Mouse (Mus musculus): ENCODE measurements around the gene Pwp1.
A peak's percentile ranks its signal among the peaks of the same experiment; 100 is the strongest.
"Not testable (repeated sequence)": the region's sequence is repeated elsewhere in the genome, so short reads cannot be mapped to it uniquely, and the experiment has no call there.

Gene Pwp1

DNA sequence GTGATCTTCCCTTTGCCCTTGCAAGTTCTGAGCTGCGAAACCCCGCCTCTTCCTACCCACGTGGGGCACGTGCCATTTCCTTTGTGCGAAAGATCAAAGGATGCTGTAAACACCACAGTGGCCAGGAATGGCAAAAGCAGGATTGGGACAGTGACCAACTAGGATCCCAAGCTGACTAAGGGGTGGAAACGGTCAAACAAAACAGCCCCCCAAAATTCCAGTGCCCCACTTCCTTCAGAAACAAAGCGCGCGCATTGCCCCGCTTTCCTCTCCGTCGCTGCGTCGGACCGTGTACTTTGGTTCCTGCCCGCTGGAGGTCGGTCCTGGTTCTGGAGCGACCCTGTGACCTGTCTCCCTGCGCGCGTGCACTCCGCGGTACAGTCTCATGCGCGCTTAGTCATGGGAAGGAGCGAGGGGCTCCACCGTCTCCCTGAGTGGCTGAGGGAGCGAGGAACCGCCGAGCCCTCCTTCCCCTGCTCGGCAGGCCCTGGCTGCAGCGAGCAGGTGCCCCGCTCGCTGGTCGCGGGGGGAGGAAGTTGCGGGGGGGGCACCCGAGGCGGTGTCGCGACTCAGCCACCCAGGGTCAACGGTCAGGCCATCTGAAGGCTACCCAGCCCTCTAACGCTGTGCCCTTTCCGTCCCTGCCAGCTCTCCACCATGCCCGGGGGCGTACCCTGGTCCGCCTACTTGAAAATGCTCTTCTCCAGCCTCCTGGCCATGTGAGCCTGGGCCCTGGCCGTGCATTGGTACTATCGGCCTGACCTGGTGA, at the start of gene Pwp1:
TSS of gene Pwp1 (plus strand) at position 410 of the 769 bp plus-strand sequence.
- DNase-seq (ENCODE audit: low spot score in 2 of 2), result peak; percentile 25 to 48

GRCm38 (mm10) chr10:85822143-85822696, 7.1 kb upstream of the Pwp1 start:
- not testable (repeated sequence) for DNase-seq (ENCODE audit: low spot score in 2 of 2)

DNA sequence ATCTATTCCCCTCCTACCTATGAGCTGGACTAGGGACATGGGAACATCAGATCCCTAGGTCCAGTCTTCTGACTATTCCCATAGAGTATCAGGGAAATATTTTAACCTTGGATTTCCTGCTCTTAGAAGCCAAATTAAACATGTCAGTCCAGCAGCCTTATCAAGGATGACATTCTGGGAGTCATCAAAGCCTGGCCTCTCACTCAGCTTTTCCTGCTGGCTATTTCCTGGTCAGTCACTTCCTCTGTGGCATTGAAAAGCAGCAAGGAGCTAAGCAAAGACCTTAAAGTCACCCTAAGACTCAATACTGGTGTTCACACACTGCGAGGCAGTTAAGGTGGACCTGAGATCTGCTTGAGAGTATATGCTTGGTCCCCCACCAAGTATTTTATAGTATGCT, 5.5 kb upstream of the Pwp1 start:
- not testable (repeated sequence) for DNase-seq (ENCODE audit: low spot score in 2 of 2)

GRCm38 (mm10) chr10:85828722-85829084, 591 bp upstream of the Pwp1 start:
- DNase-seq (ENCODE audit: low spot score in 2 of 2), result not testable (repeated sequence)

GRCm38 (mm10) chr10:85846105-85846862, 17.0 kb downstream of the Pwp1 start:
- no peak for DNase-seq (ENCODE audit: low spot score in 2 of 2)

DNA sequence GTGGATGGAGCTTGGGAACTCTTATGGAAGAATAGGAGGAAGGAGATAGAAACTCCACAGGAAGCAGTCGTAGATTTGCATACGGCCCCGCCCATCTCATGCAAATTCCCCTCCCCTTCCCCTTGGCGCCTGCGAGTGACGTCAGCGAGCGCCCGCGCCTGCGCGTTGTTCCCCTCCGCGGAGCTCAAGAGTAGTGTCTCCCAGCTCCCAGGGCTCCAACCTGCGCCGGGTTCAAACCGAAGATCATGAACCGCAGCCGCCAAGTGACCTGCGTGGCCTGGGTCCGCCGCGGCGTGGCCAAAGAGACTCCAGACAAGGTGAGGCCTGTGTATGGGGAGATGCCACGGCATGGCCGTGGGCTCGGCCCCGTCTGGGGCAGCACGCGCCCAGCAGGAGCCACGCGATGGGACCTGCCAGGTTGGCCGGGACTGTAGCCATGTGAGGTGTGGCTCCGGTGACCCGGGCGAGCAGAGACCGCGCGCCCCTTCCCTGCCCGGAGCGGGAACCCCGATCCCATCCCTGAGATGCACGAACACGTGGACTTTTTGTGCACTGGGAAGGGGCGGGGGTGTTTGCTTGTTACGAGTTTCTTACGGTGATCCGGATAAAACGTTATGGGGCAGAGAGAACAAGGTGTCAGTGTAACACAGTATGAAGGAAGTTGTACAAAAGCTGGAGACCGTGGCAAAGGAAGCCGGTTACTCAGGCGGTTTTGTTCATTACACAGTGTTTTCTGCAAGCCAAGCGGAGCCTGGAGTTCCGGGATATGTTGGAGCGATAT, 42.6 kb downstream of the Pwp1 start:
- DNase-seq (ENCODE audit: low spot score in 2 of 2), result peak; percentile 84 to 90

GRCm38 (mm10) chr10:85872479-85872773, 43.1 kb downstream of the Pwp1 start:
- no peak for DNase-seq (ENCODE audit: low spot score in 2 of 2)

DNA sequence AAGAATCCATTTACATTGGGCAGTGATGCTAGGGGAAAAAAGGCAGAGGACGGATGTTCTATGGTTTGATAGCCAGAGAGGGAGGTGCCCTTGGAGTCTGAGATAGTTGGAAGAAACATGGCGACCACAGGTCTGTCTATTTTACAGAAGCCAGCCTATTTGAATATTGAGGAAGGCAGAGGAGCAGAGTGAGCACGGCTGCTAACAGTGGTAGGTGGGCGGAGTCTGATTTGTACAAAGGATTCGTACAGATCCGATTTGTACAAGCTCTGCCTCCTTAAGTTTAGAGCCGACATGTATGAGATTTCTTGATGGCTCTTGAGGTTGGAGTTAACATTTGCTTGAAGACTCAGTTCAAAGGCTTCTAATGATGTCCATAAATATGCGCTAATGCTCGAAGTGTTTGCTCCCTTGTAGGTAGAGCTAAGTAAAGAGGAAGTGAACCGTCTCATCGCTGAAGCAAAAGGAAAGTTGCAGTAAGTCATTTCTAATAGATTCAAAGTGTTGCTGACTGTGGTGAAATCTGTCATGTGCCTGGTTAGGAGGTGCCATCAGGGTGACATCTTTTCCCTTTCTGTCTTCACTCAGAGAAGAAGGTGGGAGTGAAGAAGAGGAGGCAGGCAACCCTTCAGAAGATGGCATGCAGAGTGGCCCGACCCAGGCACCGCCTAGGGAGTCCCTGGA, 44.7 kb downstream of the Pwp1 start:
- no peak for DNase-seq (ENCODE audit: low spot score in 2 of 2)

DNA sequence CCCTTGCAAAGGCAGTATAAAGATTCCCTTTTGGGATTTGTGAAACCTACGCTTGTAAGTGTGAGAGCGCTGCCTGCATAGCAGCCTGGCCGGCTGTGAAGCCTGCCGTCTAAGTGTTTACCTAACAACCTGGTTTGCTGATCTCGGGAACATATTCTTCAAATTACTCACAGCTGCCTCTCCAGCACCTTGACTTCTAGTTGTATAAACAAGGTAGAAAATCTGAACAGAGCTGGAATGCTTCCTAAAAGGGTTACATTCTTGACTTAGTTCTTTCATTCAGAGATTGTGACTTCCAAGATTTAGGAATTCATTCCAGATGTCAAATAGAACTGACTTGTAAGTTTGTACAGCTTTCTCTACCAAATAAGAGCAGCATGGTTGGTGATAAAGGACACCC, 46.5 kb downstream of the Pwp1 start:
- DNase-seq (ENCODE audit: low spot score in 2 of 2), result no peak

- DNase-seq (ENCODE audit: low spot score in 2 of 2), result no peak
These were observed 50.7 kb downstream of the Pwp1 start for GRCm38 (mm10) chr10:85879886-85880486.

GRCm38 (mm10) chr10:85916498-85917309, 87.4 kb downstream of the Pwp1 start, which contains the start of gene Prdm4:
Prdm4 (minus strand) TSS chr10:85917142.
- peak; percentile 81 to 95 for DNase-seq (ENCODE audit: low spot score in 2 of 2)

DNA sequence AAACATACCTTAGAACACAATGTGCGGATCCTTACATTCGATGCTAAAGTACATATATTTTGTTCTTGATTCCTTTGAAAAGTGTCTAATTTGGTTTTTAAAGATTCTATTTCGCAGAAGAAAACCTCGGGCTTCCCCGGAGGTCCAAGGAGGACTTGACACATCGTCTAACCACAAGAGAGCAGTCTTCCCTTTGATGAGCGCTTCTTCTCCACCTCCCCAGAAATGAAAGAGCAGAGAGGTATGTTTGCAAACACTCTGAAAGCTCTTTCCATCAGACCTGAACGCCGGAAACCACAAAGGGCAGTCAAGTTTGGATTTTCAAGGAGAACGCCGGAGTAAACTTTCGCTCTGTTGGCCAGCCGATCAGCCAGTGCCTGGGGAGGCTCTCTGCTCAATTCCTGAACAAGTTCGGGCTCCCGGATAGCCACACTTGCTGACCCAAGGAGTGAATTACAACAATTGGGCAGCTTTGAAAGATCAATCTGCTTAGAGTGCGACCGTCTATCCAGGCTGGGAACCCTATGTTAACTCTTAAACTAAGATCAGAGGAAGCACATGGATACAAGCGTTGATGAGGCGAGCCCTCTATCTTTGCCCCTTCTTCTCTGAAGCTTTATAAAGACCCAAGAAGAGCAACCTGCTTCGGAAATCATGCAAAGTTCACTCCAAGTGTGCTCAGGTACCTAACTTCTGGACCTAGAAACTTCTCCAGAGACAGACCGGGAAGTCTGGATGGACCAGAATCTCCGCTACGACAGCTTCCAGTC, 98.6 kb downstream of the Pwp1 start, which contains the start of gene Ascl4:
TSS of gene Ascl4 (plus strand) at position 6 of the 770 bp plus-strand sequence.
- DNase-seq (ENCODE audit: low spot score in 2 of 2), result no peak

DNA sequence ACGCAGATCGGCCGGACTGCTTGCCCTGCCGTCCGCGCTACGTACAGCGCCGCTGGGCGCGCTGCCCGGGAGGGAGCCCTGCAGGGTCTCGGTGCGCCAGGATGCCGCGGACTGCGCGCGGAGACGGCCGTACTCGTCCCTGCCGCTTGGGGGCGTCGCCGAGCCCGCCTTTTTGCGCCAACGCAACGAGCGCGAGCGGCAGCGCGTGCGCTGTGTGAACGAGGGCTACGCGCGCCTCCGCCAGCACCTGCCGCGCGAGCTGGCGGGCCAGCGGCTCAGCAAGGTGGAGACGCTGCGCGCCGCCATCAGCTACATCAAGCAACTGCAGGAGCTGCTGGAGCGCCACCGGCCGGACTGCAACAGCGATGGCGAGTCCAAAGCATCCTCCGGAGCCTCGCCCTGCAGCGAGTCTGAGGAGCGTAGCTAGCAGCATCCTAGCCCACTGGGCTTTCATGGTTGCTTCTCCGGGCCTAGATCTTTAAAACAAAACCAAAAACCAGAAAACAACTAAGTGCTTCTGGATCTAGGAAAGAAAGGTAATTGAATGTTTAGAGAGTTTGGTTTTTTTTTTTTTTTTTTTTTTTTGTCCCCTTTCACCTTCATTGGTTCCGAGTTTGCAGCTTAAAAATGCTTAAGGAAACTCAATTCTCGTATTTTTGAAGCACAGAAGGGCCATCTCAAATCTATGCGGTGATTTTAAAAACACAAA, 99.4 kb downstream of the Pwp1 start:
- peak; percentile 56 to 81 for DNase-seq (ENCODE audit: low spot score in 2 of 2)

- no peak for DNase-seq (ENCODE audit: low spot score in 2 of 2)
These were observed 99.9 kb downstream of the Pwp1 start for GRCm38 (mm10) chr10:85929208-85929591.

DNA sequence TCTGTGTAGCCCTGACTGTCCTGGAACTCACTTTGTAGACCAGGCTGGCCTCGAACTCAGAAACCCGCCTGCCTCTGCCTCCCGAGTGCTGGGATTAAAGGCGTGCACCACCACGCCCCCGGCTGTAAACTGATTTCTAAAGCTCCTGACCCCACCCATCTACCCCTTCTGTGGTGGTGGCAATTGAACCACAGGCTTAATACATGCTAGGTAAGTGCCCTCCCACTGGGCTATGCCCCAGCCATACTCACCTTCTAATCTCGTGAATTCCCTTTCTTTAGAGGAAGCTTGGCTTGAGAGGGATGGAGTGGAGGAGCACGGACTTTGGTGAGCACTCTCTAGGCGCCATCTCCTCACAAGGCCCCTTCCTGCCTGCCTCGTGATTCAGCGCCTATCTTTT, 100.7 kb downstream of the Pwp1 start:
- DNase-seq (ENCODE audit: low spot score in 2 of 2), result no peak

GRCm38 (mm10) chr10:85936280-85936965, 107.1 kb downstream of the Pwp1 start:
- DNase-seq (ENCODE audit: low spot score in 2 of 2), result no peak
